Comparison of ENCODE assay signal across 8 mouse cellular contexts in the genomic region with DNA sequence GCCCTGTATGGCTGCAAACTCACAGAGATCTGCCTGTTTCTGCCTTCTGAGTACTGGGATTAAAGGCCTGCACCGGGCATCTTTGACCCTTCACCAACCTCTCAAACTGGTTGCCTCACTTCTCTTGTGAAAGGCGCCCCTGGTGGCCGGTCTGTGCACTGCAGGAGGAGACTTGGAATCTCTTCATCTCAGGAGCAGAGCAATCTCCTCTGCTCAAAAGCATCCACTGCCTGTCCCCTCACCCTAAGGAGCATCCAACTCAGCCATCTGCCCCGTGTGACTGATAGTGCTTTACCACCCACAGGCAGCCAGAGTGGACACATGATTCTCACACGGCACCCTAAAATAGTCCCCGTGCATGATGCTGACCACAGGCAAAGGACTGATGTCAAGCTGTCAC.
DNase-seq lines count a peak whose midpoint lies in the region; ATAC-seq and TF ChIP-seq lines count a peak whose summit lies in the region.

No protein-coding gene starts in this region.

- 48% methylated on average over 6 of the region's 6 CpGs for WGBS in liver, embryonic 12.5 days (ENCODE audit: insufficient replicate concordance)
- 43% methylated on average over 6 of the region's 6 CpGs for WGBS in heart, embryonic 14.5 days
- WGBS in midbrain, postnatal 0 days: 65% methylated on average over 6 of the region's 6 CpGs

- DNase-seq in liver: peak; percentile 80
- peak; percentile 46 for DNase-seq in T-cell, adult 2 months (ENCODE audit: low spot score)
- DNase-seq in cerebellum, postnatal 4 days (ENCODE audit: low spot score in 2 of 2): peak; percentile 44 to 68
- DNase-seq in layer of hippocampus, postnatal 10 days (ENCODE audit: low spot score in 2 of 2): peak; percentile 66 to 68
- peak; percentile 19 for DNase-seq in midbrain, postnatal 0 days (ENCODE audit: low spot score)
- DNase-seq in thymus, postnatal 14 days: peak; percentile 77

- peak; percentile 69 for TF ChIP-seq CTCF in midbrain, postnatal 0 days (IDR thresholded peaks at IDR 0.05)

- peaks cover 35% of the 10 kb centered on the region for H3K4me1 ChIP-seq in liver, embryonic 12.5 days
- peaks cover 43 to 60% of the 10 kb centered on the region in 2 experiments for H3K4me1 ChIP-seq in heart, embryonic 14.5 days (ENCODE audit: control insufficient read depth in 2 of 2, insufficient read depth in 2 of 2, low read length in 2 of 2)
- peaks cover 3% of the 10 kb centered on the region; the same call in 1 of the 2 replicates for H3K4me1 ChIP-seq in midbrain, postnatal 0 days (ENCODE audit: insufficient read depth, low read length)

- H3K27me3 ChIP-seq in liver, embryonic 12.5 days (replicated peaks): peaks cover 26% of the 10 kb centered on the region
- H3K27me3 ChIP-seq in heart, embryonic 14.5 days (ENCODE audit: control insufficient read depth, insufficient read depth, low read length): no peaks in the 10 kb centered on the region
- H3K27me3 ChIP-seq in midbrain, postnatal 0 days (ENCODE audit: insufficient read depth, low read length): no peaks in the 10 kb centered on the region

- H3K27ac ChIP-seq in liver, embryonic 12.5 days: no peak overlapping the region
- peak overlapping the region; percentile 2 to 98; a peak in 3 of 4 replicates for H3K27ac ChIP-seq in heart, embryonic 14.5 days (replicated peaks in 1 of 2; ENCODE audit: control insufficient read depth in 1 of 2, insufficient read depth in 1 of 2, low read depth in 2 of 2, low read length in 2 of 2)
- no peak overlapping the region for H3K27ac ChIP-seq in midbrain, postnatal 0 days (ENCODE audit: low read depth, low read length)

- no peak overlapping the region for H3K4me3 ChIP-seq in liver, embryonic 12.5 days
- H3K4me3 ChIP-seq in heart, embryonic 14.5 days (ENCODE audit: control insufficient read depth in 1 of 2, insufficient read depth in 1 of 2, low read depth in 1 of 2, low read length in 2 of 2): no peak overlapping the region
- H3K4me3 ChIP-seq in midbrain, postnatal 0 days (ENCODE audit: low read depth, low read length): no peak overlapping the region

- H3K9me3 ChIP-seq in liver, embryonic 12.5 days (replicated peaks): no peaks in the 10 kb centered on the region
- H3K9me3 ChIP-seq in heart, embryonic 14.5 days (ENCODE audit: control insufficient read depth, low read length): no peaks in the 10 kb centered on the region
- H3K9me3 ChIP-seq in midbrain, postnatal 0 days (ENCODE audit: low read length): no peaks in the 10 kb centered on the region

- no peaks in the 10 kb centered on the region for H3K36me3 ChIP-seq in liver, embryonic 12.5 days
- no peaks in the 10 kb centered on the region for H3K36me3 ChIP-seq in heart, embryonic 14.5 days (ENCODE audit: control insufficient read depth, insufficient read depth, low read length)
- no peaks in the 10 kb centered on the region for H3K36me3 ChIP-seq in midbrain, postnatal 0 days (ENCODE audit: insufficient read depth, low read length)

- H3K4me2 ChIP-seq in liver, embryonic 12.5 days: no peak overlapping the region
- no peak overlapping the region for H3K4me2 ChIP-seq in heart, embryonic 14.5 days (ENCODE audit: low read length)
- H3K4me2 ChIP-seq in midbrain, postnatal 0 days (ENCODE audit: low read depth, low read length, poor library complexity, severe bottlenecking): no peak overlapping the region

- no peak for ATAC-seq in liver, embryonic 12.5 days
- no peak for ATAC-seq in heart, embryonic 14.5 days (ENCODE audit: insufficient number of reproducible peaks, insufficient read depth, low FRiP score, low read depth)
- ATAC-seq in midbrain, postnatal 0 days (ENCODE audit: low FRiP score): no peak

- H3K9ac ChIP-seq in liver, embryonic 12.5 days: no peak overlapping the region
- H3K9ac ChIP-seq in heart, embryonic 14.5 days (ENCODE audit: low read length): no peak overlapping the region
- H3K9ac ChIP-seq in midbrain, postnatal 0 days (replicated peaks; ENCODE audit: low read length, poor library complexity, severe bottlenecking): no peak overlapping the region

Comparison
In these comparisons a context has a peak if more than half of its experiments do, and no peak if none do; other contexts are left out.
1. DNase-seq: peak in every context shown above with its lines; median percentile 80 in liver; 77 in thymus, postnatal 14 days; 67 in layer of hippocampus, postnatal 10 days; 56 in cerebellum, postnatal 4 days; 46 in T-cell, adult 2 months; 19 in midbrain, postnatal 0 days.
2. H3K27ac ChIP-seq: peak in heart, embryonic 14.5 days (2 of 2); none in liver, embryonic 12.5 days (single experiment) and midbrain, postnatal 0 days (single experiment).